Mouse (Mus musculus) frontal cortex, postnatal 25 days (tissue): ENCODE measurements around the gene Tnrc6b.

Experiments
- DNase-seq, 2 experiments: peaks; one replicate each; pipeline ENCODE4 v3.0.0; 2022; ENCODE audit warnings: low spot score in 2 of 2

The Tnrc6b gene

GRCm38 (mm10) chr15:80710608-80711363 is at the start of gene Tnrc6b:
Tnrc6b (plus strand) TSS chr15:80711313.
- DNase-seq, result peak; percentile 96 to 97

DNA sequence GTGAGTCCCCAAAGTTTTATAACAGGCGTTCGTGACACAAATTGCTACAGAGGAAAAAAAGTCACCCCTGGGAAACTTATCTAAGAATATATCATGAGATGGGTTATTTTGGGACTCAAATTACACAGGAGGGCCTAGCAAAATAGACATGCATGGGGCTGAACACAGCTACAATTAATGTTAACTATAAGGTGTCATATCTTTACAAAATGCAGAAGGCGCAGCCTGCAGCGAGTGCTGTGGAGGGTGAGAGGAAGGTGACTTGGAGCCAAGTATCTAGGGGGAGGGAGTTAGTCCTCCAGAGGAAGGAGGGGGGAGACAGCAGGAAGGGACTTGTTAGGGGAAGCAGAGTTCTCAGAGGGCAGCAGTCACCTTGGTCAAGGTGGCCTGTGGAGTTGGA is 46.7 kb upstream of the Tnrc6b start:
- no peak for DNase-seq

GRCm38 (mm10) chr15:80671295-80672252 is 39.5 kb upstream of the Tnrc6b start, which contains the start of gene Fam83f:
Fam83f (plus strand) TSS chr15:80671847.
- no peak for DNase-seq

DNA sequence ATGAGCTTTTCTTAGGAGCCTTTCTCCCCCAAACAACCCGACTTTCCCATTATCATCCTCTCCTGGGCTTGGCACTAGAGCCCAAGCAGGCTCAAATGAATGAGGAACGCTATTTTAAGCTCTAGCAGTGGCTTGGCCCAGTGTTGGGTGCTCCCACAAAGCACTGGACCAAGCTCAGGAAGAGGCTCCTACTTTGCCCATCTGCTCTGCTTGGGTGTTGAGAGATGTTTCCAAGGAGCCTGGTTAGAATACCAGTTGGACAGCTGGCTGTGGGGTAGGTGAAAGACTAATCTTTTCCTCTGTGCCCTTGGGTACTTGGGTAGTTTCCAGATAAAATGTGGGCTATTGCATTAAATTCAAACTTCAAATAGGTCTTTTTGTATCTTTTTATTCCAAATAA is 38.3 kb upstream of the Tnrc6b start:
- DNase-seq, result no peak

GRCm38 (mm10) chr15:80673337-80674095 is 37.6 kb upstream of the Tnrc6b start:
- DNase-seq, result no peak

DNA sequence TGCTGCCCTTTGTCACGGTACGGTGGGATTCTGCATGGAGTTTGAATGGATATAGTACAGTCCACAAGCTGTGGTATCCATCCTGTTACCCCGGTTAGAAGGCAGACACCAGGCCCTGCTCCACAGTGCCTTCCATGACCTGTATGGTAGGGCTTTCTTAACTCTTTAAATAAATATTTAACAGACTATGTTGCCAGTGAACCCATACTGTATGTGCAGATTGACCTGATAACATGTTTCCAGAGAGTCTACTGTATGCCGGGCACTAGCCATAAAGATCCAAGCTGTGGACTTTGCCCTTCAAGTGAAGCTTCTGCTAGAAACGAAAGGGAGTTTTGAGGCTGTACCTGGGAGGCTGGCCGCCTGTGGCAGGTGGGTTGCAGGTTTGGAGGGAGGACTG is 36.4 kb upstream of the Tnrc6b start:
- DNase-seq, result no peak

DNA sequence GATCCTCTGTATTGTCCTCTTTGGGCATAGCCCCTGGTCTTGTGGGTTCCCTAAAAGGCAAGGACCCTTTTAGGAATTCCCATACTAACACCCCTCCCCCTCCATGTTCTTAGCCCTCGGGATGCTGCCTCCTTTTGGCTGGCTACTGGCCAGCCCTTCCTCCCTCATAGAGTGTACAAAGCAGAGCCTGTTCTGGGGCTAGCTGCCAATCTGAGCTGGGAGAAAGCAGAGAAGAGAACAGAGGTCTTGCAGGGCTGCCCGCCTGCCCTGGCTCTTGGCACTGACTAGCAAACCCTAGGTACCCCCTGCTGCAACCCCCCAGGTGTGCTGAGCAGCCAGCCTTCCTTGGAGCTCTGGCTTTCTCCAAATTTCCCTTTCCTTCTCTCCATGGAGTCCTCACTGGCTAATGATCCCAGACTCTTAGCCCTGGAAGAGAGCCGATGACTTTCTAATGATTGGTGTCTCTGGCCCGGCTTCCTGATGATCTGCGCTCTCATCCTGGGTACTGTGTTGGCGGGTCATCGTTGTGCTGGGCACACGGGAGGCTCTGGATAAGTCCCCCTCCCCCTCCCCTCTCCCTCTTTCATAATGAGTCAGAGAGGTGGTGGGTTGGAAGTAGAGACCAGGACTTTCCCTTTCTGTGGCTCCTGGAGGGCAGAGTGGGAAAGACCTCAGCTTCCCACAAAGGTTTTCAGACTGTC is 31.4 kb upstream of the Tnrc6b start:
- DNase-seq, result no peak

DNA sequence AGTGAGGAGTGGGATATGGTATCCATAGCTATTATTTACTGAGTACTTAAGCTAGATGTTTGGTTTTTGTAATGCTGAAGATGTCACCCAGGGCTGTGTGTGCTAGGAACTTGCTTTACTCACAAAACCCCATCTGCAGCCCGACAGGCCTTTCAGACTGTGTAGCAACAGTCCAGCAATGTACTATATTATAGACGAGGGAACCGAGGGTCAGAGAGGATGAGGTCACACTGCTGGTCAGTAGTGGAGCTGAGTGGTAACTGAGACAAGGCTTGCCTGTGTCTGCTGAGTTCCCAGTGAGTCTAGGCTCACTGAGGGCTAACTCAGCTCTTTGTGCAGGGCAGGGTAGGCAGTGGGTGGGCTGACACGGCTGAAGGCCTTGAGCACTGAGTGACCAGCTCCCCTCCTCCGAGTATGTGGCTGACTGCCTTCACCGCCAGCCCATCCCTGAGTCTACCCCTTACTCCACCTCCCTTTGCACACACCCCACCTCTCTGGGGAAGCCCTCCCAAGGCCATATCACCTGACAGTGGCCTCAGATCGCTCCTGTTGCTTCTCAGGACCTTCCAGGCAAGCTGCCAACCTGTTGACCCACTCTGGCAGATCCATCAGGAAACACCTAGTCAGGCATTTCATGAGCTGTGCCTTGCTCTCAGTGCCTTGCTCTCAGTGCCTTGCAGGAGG is 30.6 kb upstream of the Tnrc6b start:
- DNase-seq, result no peak

- no peak for DNase-seq
Observed at GRCm38 (mm10) chr15:80681466-80681881, 29.6 kb upstream of the Tnrc6b start.

- DNase-seq, result no peak
Observed at GRCm38 (mm10) chr15:80682343-80682742, 28.8 kb upstream of the Tnrc6b start.

DNA sequence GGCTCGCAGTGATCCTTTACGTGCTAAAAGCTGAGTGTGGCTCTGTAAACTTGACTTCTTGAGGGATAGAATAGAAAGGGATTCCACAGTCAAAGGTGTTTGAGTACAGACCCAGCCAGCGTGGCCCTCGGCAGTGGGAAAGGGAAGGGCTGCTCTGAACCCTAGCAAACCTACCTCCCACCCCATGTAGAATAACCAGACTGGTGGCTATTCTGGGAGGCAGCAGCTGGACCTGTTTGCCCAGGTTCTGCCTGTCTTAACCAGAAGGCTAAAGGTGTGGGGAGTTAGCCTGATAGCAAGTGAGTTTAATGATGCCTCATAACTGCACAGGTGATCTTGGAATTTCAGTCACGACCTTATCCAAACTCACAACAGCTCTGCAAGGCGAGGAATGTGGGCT is 28.0 kb upstream of the Tnrc6b start:
- DNase-seq, result no peak

GRCm38 (mm10) chr15:80683990-80684389 is 27.1 kb upstream of the Tnrc6b start:
- no peak for DNase-seq

- no peak for DNase-seq
Observed at GRCm38 (mm10) chr15:80684786-80685602, 26.1 kb upstream of the Tnrc6b start.

GRCm38 (mm10) chr15:80685603-80685895 is 25.6 kb upstream of the Tnrc6b start:
- DNase-seq, result no peak

DNA sequence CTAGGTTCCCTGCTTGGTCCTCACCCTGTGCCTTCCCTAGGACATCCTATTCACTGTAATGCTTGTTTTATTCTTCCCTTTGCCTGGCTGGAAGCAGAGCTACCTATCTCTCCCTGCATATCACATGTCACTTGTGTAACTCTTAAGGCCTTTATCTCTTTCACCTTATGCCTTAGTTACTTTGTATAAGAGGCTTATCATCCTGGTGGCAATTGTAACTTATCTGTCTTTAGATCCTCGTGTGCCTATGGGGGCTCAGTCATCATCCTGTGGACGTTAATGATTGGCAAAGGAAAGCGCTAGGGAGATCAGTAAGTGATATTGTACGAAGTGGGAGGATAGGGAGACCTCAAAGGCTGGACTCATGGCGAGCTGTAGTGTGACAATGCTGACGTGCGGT is 22.6 kb upstream of the Tnrc6b start:
- no peak for DNase-seq

- no peak for DNase-seq
Observed at GRCm38 (mm10) chr15:80693492-80693891, 17.6 kb upstream of the Tnrc6b start.

DNA sequence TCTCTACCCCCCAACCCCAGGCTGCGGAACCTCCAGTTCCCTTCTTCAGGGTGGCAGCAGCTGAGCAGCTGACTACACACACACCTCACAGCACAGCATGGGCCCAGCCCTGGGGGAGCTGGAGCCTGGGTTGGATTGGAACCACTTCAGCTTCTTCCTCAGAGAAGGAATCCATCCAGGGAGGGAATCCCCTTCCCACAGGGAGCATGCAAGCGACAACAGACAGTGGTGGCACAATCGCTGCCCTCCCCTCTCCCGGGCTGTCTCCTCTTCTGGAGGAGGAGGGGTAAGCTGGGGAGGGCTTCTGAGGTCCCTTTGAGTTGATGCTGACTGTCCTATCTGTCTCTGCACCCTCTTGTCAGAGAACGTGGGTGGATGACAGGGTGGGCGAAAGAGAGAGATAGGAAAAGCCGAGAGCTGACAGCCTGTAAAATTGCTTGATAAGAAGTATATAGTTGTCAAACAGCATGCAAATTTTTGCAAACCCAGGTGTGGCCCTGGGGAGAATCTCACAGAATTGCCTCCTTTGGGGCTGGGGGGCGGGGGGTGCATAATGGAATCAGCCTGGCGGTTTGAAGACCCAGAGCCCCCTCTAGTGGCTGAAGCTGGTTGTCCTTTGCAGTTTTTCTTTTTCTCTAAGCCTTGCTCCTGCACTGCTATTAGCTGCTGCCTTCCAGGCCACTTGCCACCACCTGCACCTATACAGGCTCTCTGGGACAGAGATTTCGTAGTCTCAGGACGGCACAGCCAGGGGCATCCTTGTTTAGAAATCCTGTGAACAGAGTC is 16.8 kb upstream of the Tnrc6b start:
- peak; percentile 76 to 82 for DNase-seq

- DNase-seq, result no peak
Observed at GRCm38 (mm10) chr15:80697564-80697963, 13.5 kb upstream of the Tnrc6b start.
